Mouse (Mus musculus) E14TG2a.4 (cell line): ENCODE measurements around the gene Rnf150.
"Not testable (repeated sequence)": the region's sequence is repeated elsewhere in the genome, so short reads cannot be mapped to it uniquely, and the experiment has no call there.

Source experiments
- H3K27me3 ChIP-seq: 2 replicates; pipeline ENCODE4 v1.6.1; 2014; ENCODE audit warnings: low read length, control low read depth; ENCODE audit not compliant: insufficient read depth
- H3K36me3 ChIP-seq: 2 replicates; pipeline ENCODE4 v1.6.1; 2014; ENCODE audit warnings: low read length, control low read depth; ENCODE audit not compliant: insufficient read depth
- H3K4me1 ChIP-seq: replicated peaks from 2 replicates; pipeline ENCODE4 v1.6.1; 2014; ENCODE audit warnings: low read depth, low read length, control low read depth
- H3K4me3 ChIP-seq: replicated peaks from 2 replicates; pipeline ENCODE4 v1.5.1; 2014; ENCODE audit warnings: mild to moderate bottlenecking, low read length
- H3K9me3 ChIP-seq: 2 replicates; pipeline ENCODE4 v1.6.1; 2014; ENCODE audit warnings: low read length, control low read depth
- CTCF ChIP-seq: conservative IDR thresholded peaks from 2 replicates; pipeline ENCODE4 v1.5.1; 2014; ENCODE audit warnings: low read length
- NANOG ChIP-seq: IDR thresholded peaks from 2 replicates; pipeline ENCODE4 v1.6.1; 2014; ENCODE audit warnings: borderline replicate concordance, low read length, mixed read lengths
- POU5F1 ChIP-seq: IDR thresholded peaks from 2 replicates; pipeline ENCODE4 v1.6.1; 2014; ENCODE audit warnings: low read length, borderline replicate concordance

Rnf150 gene

GRCm38 (mm10) chr8:83066846-83067245 lies 203.7 kb downstream of the Rnf150 start:
- no peaks in the 10 kb centered on the region for H3K27me3 ChIP-seq
- no peaks in the 10 kb centered on the region for H3K36me3 ChIP-seq
- no peaks in the 10 kb centered on the region for H3K4me1 ChIP-seq
- no peak overlapping the region for H3K4me3 ChIP-seq
- no peaks in the 10 kb centered on the region for H3K9me3 ChIP-seq
- no peak for TF ChIP-seq POU5F1
- no peak for TF ChIP-seq CTCF
- no peak for TF ChIP-seq NANOG

GRCm38 (mm10) chr8:83067906-83068305 lies 204.8 kb downstream of the Rnf150 start:
- TF ChIP-seq CTCF = no peak
- no peak for TF ChIP-seq NANOG
- no peak for TF ChIP-seq POU5F1
- Histone ChIP-seq H3K4me1 (no peaks in the 10 kb centered on the region), H3K27me3 (no peaks in the 10 kb centered on the region), H3K36me3 (no peaks in the 10 kb centered on the region), H3K9me3 (no peaks in the 10 kb centered on the region), H3K4me3 (no peak overlapping the region)

GRCm38 (mm10) chr8:83074248-83074647 lies 211.1 kb downstream of the Rnf150 start:
- no peak for TF ChIP-seq NANOG
- no peak for TF ChIP-seq CTCF
- no peak for TF ChIP-seq POU5F1
- H3K4me3 ChIP-seq = no peak overlapping the region
- no peaks in the 10 kb centered on the region for H3K9me3 ChIP-seq
- H3K27me3 ChIP-seq = no peaks in the 10 kb centered on the region
- H3K4me1 ChIP-seq = no peaks in the 10 kb centered on the region
- no peaks in the 10 kb centered on the region for H3K36me3 ChIP-seq

GRCm38 (mm10) chr8:83076621-83077020 lies 213.5 kb downstream of the Rnf150 start:
- H3K4me3 ChIP-seq = no peak overlapping the region
- H3K9me3 ChIP-seq = no peaks in the 10 kb centered on the region
- no peaks in the 10 kb centered on the region for H3K4me1 ChIP-seq
- H3K36me3 ChIP-seq = no peaks in the 10 kb centered on the region
- H3K27me3 ChIP-seq = no peaks in the 10 kb centered on the region
- TF ChIP-seq POU5F1 (no peak), NANOG (no peak), CTCF (no peak)

GRCm38 (mm10) chr8:83077329-83077728 lies 214.2 kb downstream of the Rnf150 start:
- Histone ChIP-seq H3K4me3 (no peak overlapping the region), H3K4me1 (no peaks in the 10 kb centered on the region), H3K36me3 (no peaks in the 10 kb centered on the region), H3K27me3 (no peaks in the 10 kb centered on the region), H3K9me3 (no peaks in the 10 kb centered on the region)
- no peak for TF ChIP-seq POU5F1
- no peak for TF ChIP-seq NANOG
- no peak for TF ChIP-seq CTCF

- H3K9me3 ChIP-seq = no peaks in the 10 kb centered on the region
- H3K27me3 ChIP-seq = no peaks in the 10 kb centered on the region
- no peak overlapping the region for H3K4me3 ChIP-seq
- no peaks in the 10 kb centered on the region for H3K36me3 ChIP-seq
- TF ChIP-seq CTCF (no peak), POU5F1 (no peak), NANOG (no peak)
- H3K4me1 ChIP-seq = no peaks in the 10 kb centered on the region
Observed at GRCm38 (mm10) chr8:83078701-83079533, 215.8 kb downstream of the Rnf150 start.

GRCm38 (mm10) chr8:83079534-83079844 lies 216.3 kb downstream of the Rnf150 start:
- H3K36me3 ChIP-seq = no peaks in the 10 kb centered on the region
- no peaks in the 10 kb centered on the region for H3K4me1 ChIP-seq
- TF ChIP-seq CTCF (no peak), NANOG (no peak), POU5F1 (no peak)
- no peaks in the 10 kb centered on the region for H3K27me3 ChIP-seq
- no peak overlapping the region for H3K4me3 ChIP-seq
- no peaks in the 10 kb centered on the region for H3K9me3 ChIP-seq

- no peak overlapping the region for H3K4me3 ChIP-seq
- TF ChIP-seq POU5F1 (no peak), CTCF (no peak), NANOG (no peak)
- no peaks in the 10 kb centered on the region for H3K36me3 ChIP-seq
- H3K27me3 ChIP-seq = no peaks in the 10 kb centered on the region
- H3K9me3 ChIP-seq = no peaks in the 10 kb centered on the region
- no peaks in the 10 kb centered on the region for H3K4me1 ChIP-seq
Observed at GRCm38 (mm10) chr8:83081266-83081665, 218.1 kb downstream of the Rnf150 start.

- not testable (repeated sequence) for H3K27me3 ChIP-seq, H3K36me3 ChIP-seq, H3K9me3 ChIP-seq, H3K4me1 ChIP-seq, H3K4me3 ChIP-seq
Observed at GRCm38 (mm10) chr8:83081806-83082205, 218.7 kb downstream of the Rnf150 start.
